Mouse (Mus musculus): ENCODE measurements at regions not wholly inside any gene's neighbourhood (a gene's known extent, or its start where the extent isn't known, plus 50 kb on each side); places are given as distances from the start of the nearest gene placed in this dataset.

GRCm38 (mm10) chr4:131459746-131460145 lies 378.3 kb downstream of the Ptpru start:
- Histone ChIP-seq H3K27me3 (replicated peaks) (no peaks in the 10 kb centered on the region), H3K27ac (replicated peaks) (no peak overlapping the region), H3K9ac (no peak overlapping the region), H3K4me1 (peaks cover 2% of the 10 kb centered on the region; the same call in 1 of the 2 replicates), H3K9me3 (peaks cover 6% of the 10 kb centered on the region; the same call in 1 of the 2 replicates), H3K4me3 (no peak overlapping the region), H3K4me2 (no peak overlapping the region), H3K36me3 (no peaks in the 10 kb centered on the region)
- ATAC-seq (ENCODE audit: extremely low read depth, insufficient number of reproducible peaks, low FRiP score, low TSS enrichment): no peak
- WGBS: 63% methylated on average over 5 of the region's 5 CpGs

- Histone ChIP-seq H3K9ac (no peak overlapping the region), H3K4me2 (no peak overlapping the region), H3K4me1 (peaks cover 2% of the 10 kb centered on the region; the same call in 1 of the 2 replicates), H3K4me3 (no peak overlapping the region), H3K36me3 (no peaks in the 10 kb centered on the region), H3K9me3 (peaks cover 19% of the 10 kb centered on the region), H3K27ac (replicated peaks) (no peak overlapping the region), H3K27me3 (replicated peaks) (no peaks in the 10 kb centered on the region)
- ATAC-seq (ENCODE audit: extremely low read depth, insufficient number of reproducible peaks, low FRiP score, low TSS enrichment): no peak
- 57% methylated on average over 4 of the region's 4 CpGs for WGBS
Observed at GRCm38 (mm10) chr4:131461312-131461711, 376.8 kb downstream of the Ptpru start.

- Histone ChIP-seq H3K9ac (no peak overlapping the region), H3K27me3 (replicated peaks) (no peaks in the 10 kb centered on the region), H3K27ac (replicated peaks) (no peak overlapping the region), H3K36me3 (no peaks in the 10 kb centered on the region), H3K9me3 (peaks cover 22% of the 10 kb centered on the region), H3K4me2 (no peak overlapping the region), H3K4me1 (peaks cover 2% of the 10 kb centered on the region; the same call in 1 of the 2 replicates), H3K4me3 (no peak overlapping the region)
- 67% methylated on average over 7 of the region's 7 CpGs for WGBS
- no peak for ATAC-seq (ENCODE audit: extremely low read depth, insufficient number of reproducible peaks, low FRiP score, low TSS enrichment)
Observed at GRCm38 (mm10) chr4:131461728-131462127, 376.4 kb downstream of the Ptpru start.

- ATAC-seq (ENCODE audit: extremely low read depth, insufficient number of reproducible peaks, low FRiP score, low TSS enrichment): no peak
- H3K27ac ChIP-seq (replicated peaks): no peak overlapping the region
- no peak overlapping the region for H3K4me3 ChIP-seq
- no peaks in the 10 kb centered on the region for H3K36me3 ChIP-seq
- H3K4me2 ChIP-seq: no peak overlapping the region
- H3K4me1 ChIP-seq: no peaks in the 10 kb centered on the region
- no peaks in the 10 kb centered on the region for H3K9me3 ChIP-seq
- no peak overlapping the region for H3K9ac ChIP-seq
- 58% methylated on average over 6 of the region's 6 CpGs for WGBS
- peaks cover 17% of the 10 kb centered on the region; the same call in 1 of the 2 replicates for H3K27me3 ChIP-seq (replicated peaks)
Observed at GRCm38 (mm10) chr4:131475023-131475422, 363.1 kb downstream of the Ptpru start.

- Histone ChIP-seq H3K4me3 (no peak overlapping the region), H3K4me1 (peaks cover 1% of the 10 kb centered on the region; the same call in 1 of the 2 replicates), H3K36me3 (no peaks in the 10 kb centered on the region), H3K9ac (no peak overlapping the region), H3K9me3 (no peaks in the 10 kb centered on the region), H3K4me2 (no peak overlapping the region), H3K27me3 (replicated peaks) (peaks cover 30% of the 10 kb centered on the region; the same call in 1 of the 2 replicates), H3K27ac (replicated peaks) (no peak overlapping the region)
- 61% methylated on average over 9 of the region's 9 CpGs for WGBS
- no peak for ATAC-seq (ENCODE audit: extremely low read depth, insufficient number of reproducible peaks, low FRiP score, low TSS enrichment)
Observed at GRCm38 (mm10) chr4:131478923-131479322, 359.2 kb downstream of the Ptpru start.

GRCm38 (mm10) chr4:131483958-131484605 lies 354.0 kb downstream of the Ptpru start:
- Histone ChIP-seq H3K4me1 (peaks cover 21% of the 10 kb centered on the region), H3K4me3 (no peak overlapping the region), H3K36me3 (no peaks in the 10 kb centered on the region), H3K27ac (replicated peaks) (no peak overlapping the region), H3K9ac (no peak overlapping the region), H3K27me3 (replicated peaks) (peaks cover 37% of the 10 kb centered on the region), H3K4me2 (no peak overlapping the region), H3K9me3 (no peaks in the 10 kb centered on the region)
- ATAC-seq (ENCODE audit: extremely low read depth, insufficient number of reproducible peaks, low FRiP score, low TSS enrichment): no peak
- 56% methylated on average over 15 of the region's 15 CpGs for WGBS

- H3K4me2 ChIP-seq: no peak overlapping the region
- peaks cover 37% of the 10 kb centered on the region for H3K27me3 ChIP-seq (replicated peaks)
- 34% methylated on average over 14 of the region's 14 CpGs for WGBS
- H3K9ac ChIP-seq: no peak overlapping the region
- no peak for ATAC-seq (ENCODE audit: extremely low read depth, insufficient number of reproducible peaks, low FRiP score, low TSS enrichment)
- no peak overlapping the region for H3K27ac ChIP-seq (replicated peaks)
- H3K36me3 ChIP-seq: no peaks in the 10 kb centered on the region
- no peaks in the 10 kb centered on the region for H3K9me3 ChIP-seq
- H3K4me3 ChIP-seq: no peak overlapping the region
- H3K4me1 ChIP-seq: peaks cover 21% of the 10 kb centered on the region
Observed at GRCm38 (mm10) chr4:131484607-131485111, 353.4 kb downstream of the Ptpru start.

- peaks cover 38% of the 10 kb centered on the region for H3K27me3 ChIP-seq (replicated peaks)
- WGBS: 68% methylated on average over 13 of the region's 13 CpGs
- no peak for ATAC-seq (ENCODE audit: extremely low read depth, insufficient number of reproducible peaks, low FRiP score, low TSS enrichment)
- no peaks in the 10 kb centered on the region for H3K9me3 ChIP-seq
- no peak overlapping the region for H3K27ac ChIP-seq (replicated peaks)
- no peak overlapping the region for H3K4me2 ChIP-seq
- no peaks in the 10 kb centered on the region for H3K36me3 ChIP-seq
- no peak overlapping the region for H3K4me3 ChIP-seq
- H3K9ac ChIP-seq: no peak overlapping the region
- peaks cover 21% of the 10 kb centered on the region for H3K4me1 ChIP-seq
Observed at GRCm38 (mm10) chr4:131485126-131485825, 352.8 kb downstream of the Ptpru start.

- 16% methylated on average over 4 of the region's 4 CpGs for WGBS
- Histone ChIP-seq H3K9ac (no peak overlapping the region), H3K4me2 (no peak overlapping the region), H3K9me3 (no peaks in the 10 kb centered on the region), H3K36me3 (no peaks in the 10 kb centered on the region), H3K4me3 (no peak overlapping the region), H3K27me3 (replicated peaks) (peaks cover 47% of the 10 kb centered on the region), H3K27ac (replicated peaks) (no peak overlapping the region), H3K4me1 (peaks cover 21% of the 10 kb centered on the region)
- ATAC-seq (ENCODE audit: extremely low read depth, insufficient number of reproducible peaks, low FRiP score, low TSS enrichment): no peak
Observed at GRCm38 (mm10) chr4:131486821-131487220, 351.3 kb downstream of the Ptpru start.

- H3K27me3 ChIP-seq (replicated peaks): peaks cover 54% of the 10 kb centered on the region
- ATAC-seq (ENCODE audit: extremely low read depth, insufficient number of reproducible peaks, low FRiP score, low TSS enrichment): no peak
- no peaks in the 10 kb centered on the region for H3K36me3 ChIP-seq
- no peak overlapping the region for H3K4me2 ChIP-seq
- H3K9me3 ChIP-seq: no peaks in the 10 kb centered on the region
- H3K4me1 ChIP-seq: peaks cover 21% of the 10 kb centered on the region
- H3K27ac ChIP-seq (replicated peaks): no peak overlapping the region
- 33% methylated on average over 6 of the region's 6 CpGs for WGBS
- no peak overlapping the region for H3K4me3 ChIP-seq
- H3K9ac ChIP-seq: no peak overlapping the region
Observed at GRCm38 (mm10) chr4:131488246-131488645, 349.8 kb downstream of the Ptpru start.

GRCm38 (mm10) chr4:131489056-131489455 lies 349.0 kb downstream of the Ptpru start:
- WGBS: 34% methylated on average over 3 of the region's 3 CpGs
- Histone ChIP-seq H3K27ac (replicated peaks) (no peak overlapping the region), H3K9ac (no peak overlapping the region), H3K9me3 (no peaks in the 10 kb centered on the region), H3K4me1 (peaks cover 18% of the 10 kb centered on the region), H3K4me3 (no peak overlapping the region), H3K4me2 (no peak overlapping the region), H3K27me3 (replicated peaks) (peaks cover 62% of the 10 kb centered on the region), H3K36me3 (no peaks in the 10 kb centered on the region)
- ATAC-seq (ENCODE audit: extremely low read depth, insufficient number of reproducible peaks, low FRiP score, low TSS enrichment): no peak
